In genomic region chr5:87884729-87885128, GRCm38 (mm10) we compare ENCODE assay signal across 40 mouse cellular contexts. TPM values are rescaled to one million over a fixed set of nuclear protein-coding genes. Genes with fewer than 3 reads are reported as not detected.
"Had no signal": no experiment of that assay in that cellular context is flagged by ENCODE, and none has a peak within 500 bp of the region (broad histone marks: within the 10 kb centered on the region; RNA-seq: fewer than 3 reads in every experiment).

Gene Odam (plus strand): TSS chr5:87885029.

- DNase-seq: heart, postnatal 10 days; heart, postnatal 14 days; heart, postnatal 36 days; heart, postnatal 4 days; kidney, adult 11 months; kidney, adult 18-20 months; kidney, adult 2 months; kidney, adult 8-10 months; kidney, adult 9 months; kidney, postnatal 10 days; kidney, postnatal 14 days; kidney, postnatal 25 days; kidney, postnatal 36 days; kidney, postnatal 4 days; layer of hippocampus, adult 9-11 months; layer of hippocampus, postnatal 36 days had no signal

RNA-seq across cellular contexts. Expression of gene Odam, which starts in this region (rescaled TPM):
- polyA plus RNA-seq: heart, embryonic 11.5 days; heart, embryonic 12.5 days; heart, embryonic 13.5 days; heart, embryonic 14.5 days; heart, embryonic 15.5 days; heart, embryonic 16.5 days; heart, postnatal 0 days; hindbrain, embryonic 10.5 days; hindbrain, embryonic 11.5 days; hindbrain, embryonic 12.5 days; hindbrain, embryonic 13.5 days; hindbrain, embryonic 14.5 days; hindbrain, embryonic 15.5 days; hindbrain, embryonic 16.5 days; hindbrain, postnatal 0 days; inflammation-experienced regulatory T-cells, adult 6 months; intestine, embryonic 14.5 days; intestine, embryonic 15.5 days; intestine, embryonic 16.5 days; intestine, postnatal 0 days; kidney, embryonic 14.5 days; kidney, embryonic 15.5 days; kidney, embryonic 16.5 days; large intestine, adult 2 months had no signal
